Comparison of ENCODE assay signal across 9 mouse cellular contexts in the genomic region with DNA sequence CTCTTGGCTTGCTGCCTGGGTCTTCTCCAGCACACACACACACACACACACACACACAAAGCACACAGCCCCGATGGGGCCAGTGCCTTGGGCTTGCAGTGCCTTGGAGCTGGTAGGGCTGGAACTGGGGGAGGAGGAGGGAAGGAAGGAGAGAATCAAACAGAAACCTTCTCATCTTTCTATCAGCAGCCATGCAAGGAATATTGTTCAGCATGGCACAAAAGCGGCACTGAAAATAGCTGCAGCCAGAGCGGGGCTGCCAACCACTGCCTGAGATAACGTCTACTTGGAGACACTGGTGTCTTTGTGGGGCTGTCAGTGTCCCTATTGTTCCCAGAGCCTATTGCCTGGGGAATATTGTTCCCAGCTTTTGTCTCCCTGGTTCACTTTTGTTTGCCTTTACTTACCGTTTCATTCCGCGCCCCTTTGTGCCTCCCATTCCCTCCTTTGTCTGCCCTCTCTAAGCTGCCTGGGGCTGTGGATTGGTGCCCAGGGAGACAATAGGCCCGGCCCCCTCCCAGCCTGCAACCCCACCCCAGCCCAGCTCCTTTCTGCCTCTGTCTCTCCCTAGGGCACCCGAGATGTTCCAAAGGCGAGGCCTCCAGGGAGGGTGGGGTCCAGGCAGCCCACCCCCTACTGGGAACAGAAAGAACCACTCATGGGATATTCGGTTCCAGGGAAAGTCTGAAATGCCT.
DNase-seq lines count a peak whose midpoint lies in the region; ATAC-seq and TF ChIP-seq lines count a peak whose summit lies in the region.
"Had no signal": no experiment of that assay in that cellular context is flagged by ENCODE, and none has a peak within 500 bp of the region (broad histone marks: within the 10 kb centered on the region; RNA-seq: fewer than 3 reads in every experiment).

No protein-coding gene starts in this region.

- intact Hi-C loops in left cerebral cortex, postnatal 4 days (cut with DNase I) = no loop called here

- H3K4me3 ChIP-seq in kidney, adult 2 months (ENCODE audit: insufficient read depth, low read depth, low read length) = no peak overlapping the region
- H3K4me3 ChIP-seq in intestine, embryonic 14.5 days (ENCODE audit: low read depth, low read length) = peak overlapping the region; percentile 38
- H3K4me3 ChIP-seq in midbrain, embryonic 10.5 days = peak overlapping the region; percentile 48
- peak overlapping the region; percentile 48 for H3K4me3 ChIP-seq in stomach, embryonic 16.5 days (replicated peaks; ENCODE audit: low read length)

- TF ChIP-seq CTCF in kidney, adult 2 months (conservative IDR thresholded peaks at IDR 0.05; ENCODE audit: insufficient read depth, insufficient read length, low read depth, low read length) = no peak

- no peaks in the 10 kb centered on the region for H3K9me3 ChIP-seq in intestine, embryonic 14.5 days (ENCODE audit: control insufficient read depth, low read length)
- no peaks in the 10 kb centered on the region for H3K9me3 ChIP-seq in midbrain, embryonic 10.5 days (replicated peaks)
- H3K9me3 ChIP-seq in stomach, embryonic 16.5 days (replicated peaks; ENCODE audit: control insufficient read depth, low read length) = no peaks in the 10 kb centered on the region; the same call in 1 of the 2 replicates
- H3K9me3 ChIP-seq: G1E had no signal

- WGBS in kidney, adult 2 months = 30% methylated on average over 11 of the region's 11 CpGs
- WGBS in intestine, embryonic 14.5 days = 13% methylated on average over 11 of the region's 11 CpGs
- under 1% methylated on average over 11 of the region's 11 CpGs for WGBS in midbrain, embryonic 10.5 days
- WGBS in stomach, embryonic 16.5 days = 9% methylated on average over 11 of the region's 11 CpGs

- peak overlapping the region; percentile 98 for H3K4me2 ChIP-seq in intestine, embryonic 14.5 days (ENCODE audit: low read length)
- H3K4me2 ChIP-seq in stomach, embryonic 16.5 days (ENCODE audit: low read depth, low read length) = peak overlapping the region; percentile 94

- H3K36me3 ChIP-seq in kidney, adult 2 months (ENCODE audit: control insufficient read depth, insufficient read depth, low read length) = no peaks in the 10 kb centered on the region
- H3K36me3 ChIP-seq in intestine, embryonic 14.5 days (ENCODE audit: control insufficient read depth, insufficient read depth, low read length) = no peaks in the 10 kb centered on the region
- H3K36me3 ChIP-seq in midbrain, embryonic 10.5 days = no peaks in the 10 kb centered on the region
- H3K36me3 ChIP-seq in stomach, embryonic 16.5 days (ENCODE audit: control insufficient read depth, insufficient read depth, low read length) = no peaks in the 10 kb centered on the region
- H3K36me3 ChIP-seq: G1E had no signal

- no peaks in the 10 kb centered on the region for H3K27me3 ChIP-seq in kidney, adult 2 months (replicated peaks; ENCODE audit: control insufficient read depth, insufficient read depth, low read length)
- no peaks in the 10 kb centered on the region for H3K27me3 ChIP-seq in intestine, embryonic 14.5 days (replicated peaks; ENCODE audit: control insufficient read depth, insufficient read depth, low read length)
- H3K27me3 ChIP-seq in midbrain, embryonic 10.5 days (ENCODE audit: low read depth, poor library complexity, severe bottlenecking) = no peaks in the 10 kb centered on the region
- H3K27me3 ChIP-seq in stomach, embryonic 16.5 days (ENCODE audit: control insufficient read depth, insufficient read depth, low read length) = no peaks in the 10 kb centered on the region

- peak; percentile 53 for ATAC-seq in intestine, embryonic 14.5 days (replicated peaks; ENCODE audit: low FRiP score, low TSS enrichment, low read depth)
- peak; percentile 71 for ATAC-seq in stomach, embryonic 16.5 days (ENCODE audit: insufficient read depth, low FRiP score)

- no peak for TF ChIP-seq POLR2A in kidney, adult 2 months (IDR thresholded peaks at IDR 0.05; ENCODE audit: low read depth, low read length)

- DNase-seq in kidney, adult 2 months = peak; percentile 19
- DNase-seq in kidney, adult 11 months = no peak
- peak; percentile 30 to 48 for DNase-seq in frontal cortex, postnatal 10 days (ENCODE audit: low spot score in 2 of 2)
- DNase-seq in intestine, embryonic 14.5 days (ENCODE audit: low spot score) = peak; percentile 67
- peak; percentile 30 for DNase-seq in left cerebral cortex, postnatal 4 days
- DNase-seq in midbrain, embryonic 10.5 days (ENCODE audit: low spot score) = peak; percentile 89
- DNase-seq in cerebellum, adult 9-10 months = no peak

- H3K4me1 ChIP-seq in kidney, adult 2 months (ENCODE audit: control insufficient read depth, insufficient read depth, low read length) = 0 out of 2 replicates have a peak, but pooled peaks cover 4% of the 10 kb centered on the region
- peaks cover 19% of the 10 kb centered on the region for H3K4me1 ChIP-seq in intestine, embryonic 14.5 days (replicated peaks; ENCODE audit: control insufficient read depth, insufficient read depth, low read length)
- peaks cover 47% of the 10 kb centered on the region for H3K4me1 ChIP-seq in midbrain, embryonic 10.5 days
- H3K4me1 ChIP-seq in stomach, embryonic 16.5 days (ENCODE audit: control insufficient read depth, insufficient read depth, low read length) = peaks cover 16% of the 10 kb centered on the region

- H3K27ac ChIP-seq in kidney, adult 2 months (ENCODE audit: insufficient read depth, low read depth, low read length) = peak overlapping the region; percentile 70
- peak overlapping the region; percentile 77 for H3K27ac ChIP-seq in intestine, embryonic 14.5 days (ENCODE audit: low read depth)
- H3K27ac ChIP-seq in midbrain, embryonic 10.5 days (replicated peaks) = peak overlapping the region; percentile 97
- peak overlapping the region; percentile 87 for H3K27ac ChIP-seq in stomach, embryonic 16.5 days (ENCODE audit: low read length)

- H3K9ac ChIP-seq in intestine, embryonic 14.5 days (ENCODE audit: low read length) = peak overlapping the region; percentile 50
- peak overlapping the region; percentile 78 for H3K9ac ChIP-seq in stomach, embryonic 16.5 days (ENCODE audit: low read length)

Comparison
In these comparisons a context has a peak if more than half of its experiments do, and no peak if none do; other contexts are left out.
1. DNase-seq: peak in kidney, adult 2 months (single experiment), frontal cortex, postnatal 10 days (2 of 2), intestine, embryonic 14.5 days (single experiment), left cerebral cortex, postnatal 4 days (single experiment) and midbrain, embryonic 10.5 days (single experiment); none in kidney, adult 11 months (single experiment) and cerebellum, adult 9-10 months (single experiment).
2. Peak in every context shown above with its lines, with median percentiles within 50 percentile points of each other: H3K27ac ChIP-seq.